Mouse (Mus musculus) heart, embryonic 15.5 days (tissue): ENCODE measurements around the gene Dock8. TPM values are rescaled to one million over a fixed set of nuclear protein-coding genes. Genes with fewer than 3 reads are reported as not detected.

Source experiments
- ATAC-seq: fragments of 200-750 bp; cut with Nextera tagmentation; replicated peaks from 2 replicates; pipeline ENCODE4 v1.8.0; 2017; ENCODE audit warnings: low read depth, moderate TSS enrichment; ENCODE audit not compliant: insufficient number of reproducible peaks, insufficient read depth, low FRiP score
- H3K27ac ChIP-seq: fragments of 300-500 bp; sonication (generic); 2 replicates; pipeline ENCODE4 v1.5.1; 2015; ENCODE audit warnings: mild to moderate bottlenecking, inconsistent platforms
- H3K27me3 ChIP-seq: fragments of 300-500 bp; sonication (generic); 2 replicates; pipeline ENCODE4 v1.6.1; 2015; ENCODE audit warnings: inconsistent platforms
- H3K36me3 ChIP-seq: fragments of 300-500 bp; sonication (generic); 2 replicates; pipeline ENCODE4 v1.6.1; 2015; ENCODE audit warnings: mild to moderate bottlenecking, inconsistent platforms
- H3K4me1 ChIP-seq: fragments of 300-500 bp; sonication (generic); replicated peaks from 2 replicates; pipeline ENCODE4 v1.6.1; 2015; ENCODE audit warnings: inconsistent platforms
- H3K4me2 ChIP-seq: fragments of 300-500 bp; sonication (generic); 2 replicates; pipeline ENCODE4 v1.6.1; 2015; ENCODE audit warnings: inconsistent platforms, mild to moderate bottlenecking, moderate library complexity
- H3K4me3 ChIP-seq: fragments of 300-500 bp; sonication (generic); 2 replicates; pipeline ENCODE4 v1.5.1; 2015; ENCODE audit warnings: mild to moderate bottlenecking, inconsistent platforms
- H3K9ac ChIP-seq: fragments of 300-500 bp; sonication (generic); 2 replicates; pipeline ENCODE4 v1.6.1; 2015; ENCODE audit warnings: mild to moderate bottlenecking, inconsistent platforms
- H3K9me3 ChIP-seq: fragments of 300-500 bp; sonication (generic); replicated peaks from 2 replicates; pipeline ENCODE4 v1.6.1; 2016; ENCODE audit warnings: inconsistent platforms
- WGBS: fragments of 180-500 bp; shearing (Covaris S2); methylation state at CpG from one replicate; pipeline ENCODE4 v1.1.7; 2015; ENCODE audit warnings: mixed read lengths; 5-methylcytosine and 5-hydroxymethylcytosine counted together
- polyA plus RNA-seq: library from polyadenylated mRNA; unstranded; fragments of >200 nt; fragmentation: Nextera tagmentation; extraction: Ambion mirVana; gene quantifications from 2 replicates; pipeline ENCODE4 v1.2.1, GENCODE M21; 2015

Gene Dock8
- polyA plus RNA-seq, 1 experiment from 2014 or later: 3.8 TPM

- 65% methylated on average over 2 of the region's 2 CpGs for WGBS
- Histone ChIP-seq H3K9me3 (no peaks in the 10 kb centered on the region), H3K27ac (no peak overlapping the region), H3K27me3 (no peaks in the 10 kb centered on the region), H3K36me3 (no peaks in the 10 kb centered on the region), H3K4me1 (peaks cover 13% of the 10 kb centered on the region), H3K4me3 (no peak overlapping the region), H3K9ac (no peak overlapping the region), H3K4me2 (no peak overlapping the region)
- no peak for ATAC-seq
Measured at GRCm38 (mm10) chr19:25062857-25063240, 63.5 kb downstream of the Dock8 start.

GRCm38 (mm10) chr19:25066229-25066628 is 66.9 kb downstream of the Dock8 start:
- H3K4me2 ChIP-seq: no peak overlapping the region
- H3K27ac ChIP-seq: no peak overlapping the region
- ATAC-seq: no peak
- WGBS: 75% methylated on average over 9 of the region's 9 CpGs
- no peak overlapping the region for H3K9ac ChIP-seq
- no peaks in the 10 kb centered on the region for H3K36me3 ChIP-seq
- no peak overlapping the region for H3K4me3 ChIP-seq
- no peaks in the 10 kb centered on the region for H3K4me1 ChIP-seq
- H3K9me3 ChIP-seq: no peaks in the 10 kb centered on the region
- H3K27me3 ChIP-seq: no peaks in the 10 kb centered on the region

- no peak overlapping the region for H3K27ac ChIP-seq
- no peak overlapping the region for H3K4me2 ChIP-seq
- H3K4me3 ChIP-seq: no peak overlapping the region
- no peak overlapping the region for H3K9ac ChIP-seq
- WGBS: 33% methylated on average over 8 of the region's 8 CpGs
- H3K9me3 ChIP-seq: no peaks in the 10 kb centered on the region
- H3K4me1 ChIP-seq: no peaks in the 10 kb centered on the region
- H3K27me3 ChIP-seq: no peaks in the 10 kb centered on the region
- no peak for ATAC-seq
- H3K36me3 ChIP-seq: no peaks in the 10 kb centered on the region
Measured at GRCm38 (mm10) chr19:25068518-25068917, 69.2 kb downstream of the Dock8 start.

DNA sequence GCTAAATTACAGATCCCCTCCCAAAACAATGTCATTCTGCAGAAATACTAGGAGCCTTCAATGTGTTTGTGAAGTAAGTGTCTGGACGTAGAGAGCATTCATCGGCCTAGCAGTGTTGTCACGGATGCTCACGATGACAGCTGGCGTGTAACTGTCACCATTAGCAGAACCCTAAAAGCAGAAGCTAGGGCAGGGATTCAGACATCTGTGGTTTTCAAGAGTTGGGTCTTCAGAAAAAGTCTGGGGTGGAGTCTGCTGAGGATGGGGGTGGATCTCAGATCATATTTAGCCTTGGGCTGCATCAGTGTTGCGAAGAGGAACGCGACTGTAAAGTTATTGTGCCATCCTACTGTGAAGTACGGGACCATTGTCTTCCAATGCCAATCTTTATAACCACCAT is 73.2 kb downstream of the Dock8 start:
- Histone ChIP-seq H3K36me3 (no peaks in the 10 kb centered on the region), H3K4me1 (no peaks in the 10 kb centered on the region), H3K27me3 (no peaks in the 10 kb centered on the region), H3K9ac (no peak overlapping the region), H3K4me3 (no peak overlapping the region), H3K27ac (no peak overlapping the region), H3K4me2 (no peak overlapping the region), H3K9me3 (no peaks in the 10 kb centered on the region)
- 89% methylated on average over 9 of the region's 9 CpGs for WGBS
- no peak for ATAC-seq

- Histone ChIP-seq H3K27me3 (no peaks in the 10 kb centered on the region), H3K9me3 (no peaks in the 10 kb centered on the region), H3K9ac (no peak overlapping the region), H3K4me2 (no peak overlapping the region), H3K4me3 (no peak overlapping the region), H3K36me3 (no peaks in the 10 kb centered on the region), H3K4me1 (no peaks in the 10 kb centered on the region), H3K27ac (no peak overlapping the region)
- WGBS: 70% methylated on average over 6 of the region's 6 CpGs
- ATAC-seq: no peak
Measured at GRCm38 (mm10) chr19:25074741-25075140, 75.4 kb downstream of the Dock8 start.

- Histone ChIP-seq H3K4me1 (no peaks in the 10 kb centered on the region), H3K36me3 (no peaks in the 10 kb centered on the region), H3K4me2 (no peak overlapping the region), H3K9me3 (no peaks in the 10 kb centered on the region), H3K9ac (no peak overlapping the region), H3K27ac (no peak overlapping the region), H3K4me3 (no peak overlapping the region), H3K27me3 (no peaks in the 10 kb centered on the region)
- ATAC-seq: no peak
- 70% methylated on average over 7 of the region's 7 CpGs for WGBS
Measured at GRCm38 (mm10) chr19:25077636-25078035, 78.3 kb downstream of the Dock8 start.

DNA sequence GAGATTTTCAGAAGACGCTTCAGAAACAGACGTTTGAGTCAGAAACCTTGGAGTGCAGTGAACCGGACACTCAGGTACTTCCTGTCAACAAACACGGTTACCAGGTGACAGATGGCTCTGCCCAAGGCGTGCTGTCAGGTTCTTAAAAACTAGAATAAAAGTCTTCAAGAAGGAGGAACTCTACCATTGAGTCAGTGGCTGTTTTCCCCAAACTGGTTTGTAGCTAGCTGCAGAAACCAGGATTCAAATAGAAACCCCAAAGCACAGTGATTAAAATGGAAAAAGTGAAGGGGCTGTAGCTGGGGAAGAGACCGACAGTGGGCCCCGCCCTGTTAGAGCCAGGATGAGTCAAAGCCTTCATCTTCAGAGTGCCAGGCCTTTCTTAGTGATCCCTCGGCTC is 78.8 kb downstream of the Dock8 start:
- Histone ChIP-seq H3K36me3 (no peaks in the 10 kb centered on the region), H3K9ac (no peak overlapping the region), H3K9me3 (no peaks in the 10 kb centered on the region), H3K4me3 (no peak overlapping the region), H3K4me1 (no peaks in the 10 kb centered on the region), H3K27ac (no peak overlapping the region), H3K27me3 (no peaks in the 10 kb centered on the region), H3K4me2 (no peak overlapping the region)
- ATAC-seq: no peak
- 74% methylated on average over 8 of the region's 8 CpGs for WGBS

GRCm38 (mm10) chr19:25080166-25080565 is 80.8 kb downstream of the Dock8 start:
- ATAC-seq: no peak
- Histone ChIP-seq H3K9me3 (no peaks in the 10 kb centered on the region), H3K4me2 (no peak overlapping the region), H3K27me3 (no peaks in the 10 kb centered on the region), H3K27ac (no peak overlapping the region), H3K36me3 (no peaks in the 10 kb centered on the region), H3K4me1 (no peaks in the 10 kb centered on the region), H3K4me3 (no peak overlapping the region), H3K9ac (no peak overlapping the region)
- 86% methylated on average over 5 of the region's 5 CpGs for WGBS

GRCm38 (mm10) chr19:25082839-25083238 is 83.5 kb downstream of the Dock8 start:
- whole genome bisulfite sequencing: 82% methylated on average over 2 of the region's 2 CpGs
- H3K4me3 ChIP-seq: no peak overlapping the region
- H3K4me2 ChIP-seq: no peak overlapping the region
- H3K9ac ChIP-seq: no peak overlapping the region
- no peaks in the 10 kb centered on the region for H3K27me3 ChIP-seq
- no peaks in the 10 kb centered on the region for H3K36me3 ChIP-seq
- H3K27ac ChIP-seq: no peak overlapping the region
- no peaks in the 10 kb centered on the region for H3K4me1 ChIP-seq
- H3K9me3 ChIP-seq: no peaks in the 10 kb centered on the region
- ATAC-seq: no peak

- Histone ChIP-seq H3K27ac (no peak overlapping the region), H3K9ac (no peak overlapping the region), H3K27me3 (no peaks in the 10 kb centered on the region), H3K36me3 (no peaks in the 10 kb centered on the region), H3K9me3 (no peaks in the 10 kb centered on the region), H3K4me1 (no peaks in the 10 kb centered on the region), H3K4me3 (no peak overlapping the region), H3K4me2 (no peak overlapping the region)
- WGBS: 74% methylated on average over 7 of the region's 7 CpGs
- ATAC-seq: no peak
Measured at GRCm38 (mm10) chr19:25087181-25087580, 87.8 kb downstream of the Dock8 start.

DNA sequence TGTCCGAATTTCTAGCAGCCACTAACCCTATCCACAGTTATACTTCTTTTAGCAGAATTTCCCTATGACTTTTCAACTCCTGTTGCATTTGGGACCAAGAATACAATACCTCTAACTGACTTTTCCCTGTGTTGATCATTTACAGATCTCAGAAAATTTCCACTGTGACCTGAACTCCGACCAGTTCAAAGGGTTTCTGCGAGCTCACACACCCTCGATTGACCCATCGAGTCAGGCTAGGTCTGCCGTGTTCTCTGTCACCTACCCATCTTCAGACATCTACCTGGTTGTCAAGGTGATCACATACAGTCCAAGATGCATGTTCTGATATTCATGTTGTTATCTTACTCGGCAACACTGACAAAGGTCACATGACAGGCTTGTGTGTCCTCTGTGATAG is 90.4 kb downstream of the Dock8 start:
- Histone ChIP-seq H3K27ac (no peak overlapping the region), H3K4me1 (no peaks in the 10 kb centered on the region), H3K4me2 (no peak overlapping the region), H3K36me3 (no peaks in the 10 kb centered on the region), H3K4me3 (no peak overlapping the region), H3K9me3 (no peaks in the 10 kb centered on the region), H3K27me3 (no peaks in the 10 kb centered on the region), H3K9ac (no peak overlapping the region)
- 84% methylated on average over 7 of the region's 7 CpGs for WGBS
- ATAC-seq: no peak

DNA sequence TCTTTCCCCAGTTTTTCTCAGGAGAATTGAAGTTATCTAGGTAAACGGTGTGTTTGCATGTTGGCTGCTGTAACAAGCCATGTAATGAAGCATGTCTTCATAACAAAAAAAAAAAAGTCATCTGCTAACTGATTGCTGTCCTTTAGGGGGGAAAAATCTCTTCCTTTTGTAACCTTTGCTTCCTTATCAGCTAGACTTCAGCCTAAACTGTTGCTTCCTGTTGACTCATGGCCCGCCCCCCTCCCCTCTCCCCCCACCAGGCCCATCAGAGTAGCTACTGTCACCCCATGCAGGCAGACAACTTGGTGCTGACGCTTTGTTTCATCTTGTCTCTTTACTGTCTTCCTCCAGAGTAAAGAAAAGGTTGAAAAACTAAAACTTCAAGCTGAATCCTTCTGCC is 95.8 kb downstream of the Dock8 start:
- H3K27me3 ChIP-seq: no peaks in the 10 kb centered on the region
- H3K4me2 ChIP-seq: no peak overlapping the region
- no peak overlapping the region for H3K4me3 ChIP-seq
- 39% methylated on average over 3 of the region's 3 CpGs for WGBS
- peaks cover 17% of the 10 kb centered on the region for H3K4me1 ChIP-seq
- ATAC-seq: no peak
- no peak overlapping the region for H3K27ac ChIP-seq
- no peaks in the 10 kb centered on the region for H3K9me3 ChIP-seq
- no peak overlapping the region for H3K9ac ChIP-seq
- H3K36me3 ChIP-seq: no peaks in the 10 kb centered on the region
